Mouse (Mus musculus) ES-E14 (cell line): ENCODE results near the gene Rnf41. TPM values are rescaled to one million over a fixed set of nuclear protein-coding genes. Genes with fewer than 3 reads are reported as not detected.

Experiments
- DNase-seq: peaks from one replicate; pipeline ENCODE4 v3.0.0-alpha.2; 2013; ENCODE audit warnings: low read depth, low spot score
- H3K27ac ChIP-seq: 2 replicates; pipeline ENCODE4 v1.5.1; 2012; ENCODE audit warnings: low read depth, mild to moderate bottlenecking, low read length, moderate library complexity, mixed read lengths; ENCODE audit not compliant: poor library complexity, insufficient read depth, severe bottlenecking
- H3K36me3 ChIP-seq: 2 replicates; pipeline ENCODE4 v1.6.1; 2012; ENCODE audit warnings: mild to moderate bottlenecking, low read length, moderate library complexity, mixed read lengths; ENCODE audit not compliant: control insufficient read depth, poor library complexity, insufficient read depth, severe bottlenecking
- H3K4me1 ChIP-seq, 2 experiments: fragments of 150-350 bp in 1 of 2; sonication (generic) in 1 of 2; 2 replicates each; pipeline ENCODE4 v1.6.1; 2012; ENCODE audit warnings: low read length in 2 of 2, mild to moderate bottlenecking in 1 of 2, mixed read lengths in 1 of 2; ENCODE audit not compliant: control insufficient read depth in 2 of 2, insufficient read depth in 2 of 2, poor library complexity in 1 of 2
- H3K4me3 ChIP-seq, 2 experiments: fragments of 150-350 bp in 1 of 2; sonication (generic) in 1 of 2; 2 replicates each; pipeline ENCODE4 v1.5.1; 2012; ENCODE audit warnings: low read length in 2 of 2, low read depth in 1 of 2, mild to moderate bottlenecking in 1 of 2, mixed read lengths in 1 of 2; ENCODE audit not compliant: insufficient read depth in 1 of 2, poor library complexity in 1 of 2, severe bottlenecking in 1 of 2
- H3K9ac ChIP-seq: 2 replicates; pipeline ENCODE4 v1.6.1; 2012; ENCODE audit warnings: low read depth, mild to moderate bottlenecking, low read length, mixed read lengths; ENCODE audit not compliant: poor library complexity, insufficient read depth, severe bottlenecking
- H3K9me3 ChIP-seq: fragments of 150-350 bp; sonication (generic); 2 replicates; pipeline ENCODE4 v1.6.1; 2012; ENCODE audit warnings: low read depth, mild to moderate bottlenecking, low read length; ENCODE audit not compliant: control insufficient read depth, insufficient read depth
- CHD2 ChIP-seq: IDR thresholded peaks from 2 replicates; pipeline ENCODE4 v1.6.1; 2014; ENCODE audit warnings: mild to moderate bottlenecking, low read depth, low read length, inconsistent platforms
- HCFC1 ChIP-seq: IDR thresholded peaks from 2 replicates; pipeline ENCODE4 v1.6.1; 2012; ENCODE audit warnings: low read length, inconsistent platforms, borderline replicate concordance; ENCODE audit not compliant: insufficient read depth
- MAFK ChIP-seq: IDR thresholded peaks from 2 replicates; pipeline ENCODE4 v1.6.1; 2014; ENCODE audit warnings: mild to moderate bottlenecking, low read depth, low read length, inconsistent platforms; ENCODE audit not compliant: insufficient read depth
- ZC3H11A ChIP-seq: IDR thresholded peaks from 2 replicates; pipeline ENCODE4 v1.6.1; 2012; ENCODE audit warnings: low read depth, mild to moderate bottlenecking, inconsistent platforms, low read length, borderline replicate concordance
- ZNF384 ChIP-seq: IDR thresholded peaks from 2 replicates; pipeline ENCODE4 v1.6.1; 2012; ENCODE audit warnings: low read depth, low read length, inconsistent platforms
- in situ Hi-C, 2 experiments: fragments of 600-800 bp; cut with MboI; formaldehyde crosslinking; loops; one replicate each; pipeline ENCODE4 v1.15.1; 2025; ENCODE audit warnings: low sequenced_read_pairs in 2 of 2, inconsistent platforms in 1 of 2; ENCODE audit not compliant: unreplicated experiment in 2 of 2
- total RNA-seq: library from RNA; depleted of rRNA; stranded (reverse); fragments of 300-350 nt; gene quantifications from 2 replicates; pipeline ENCODE4 v1.2.3, GENCODE M21; 2012

The Rnf41 gene
- total RNA-seq, 1 experiment = 41.3 TPM

DNA sequence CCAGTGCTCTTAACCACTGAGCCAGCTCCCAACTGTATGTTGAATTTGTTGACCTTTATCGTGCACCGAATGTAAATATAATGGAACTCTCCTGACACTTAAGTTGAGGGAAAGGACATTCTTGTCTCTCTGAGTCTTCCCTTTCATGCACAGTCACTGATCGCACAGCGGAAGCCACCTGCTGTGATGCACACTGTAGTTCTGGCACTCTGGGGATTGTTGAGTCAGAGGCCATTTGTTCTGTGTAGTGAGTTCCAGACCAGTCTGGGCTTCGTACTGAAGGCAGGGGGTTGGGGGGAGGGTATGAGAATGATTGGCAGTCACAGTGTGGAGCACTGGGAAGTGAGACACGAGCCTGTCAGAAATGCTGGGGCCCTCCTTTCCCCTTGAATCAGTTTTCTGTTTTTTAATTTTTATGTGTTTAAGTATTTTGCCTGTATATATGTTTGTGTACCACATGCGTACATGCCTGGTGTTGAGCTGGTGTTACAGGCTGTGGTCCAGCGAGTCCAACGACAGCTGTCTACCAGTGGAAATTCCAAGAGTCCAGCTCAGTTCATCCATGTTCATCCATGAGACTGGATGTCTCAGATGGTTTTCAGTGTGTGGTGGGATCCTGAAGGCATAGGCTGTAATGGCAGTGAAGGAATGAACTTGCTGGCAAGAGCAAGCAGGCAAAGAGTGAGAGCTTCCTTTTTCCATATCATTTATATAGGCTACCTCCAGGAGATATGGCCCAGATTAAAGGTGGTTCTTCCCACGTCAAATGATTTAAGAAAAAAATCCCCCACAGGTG, 30.1 kb downstream of the Rnf41 start:
- peaks cover 0 to 3% of the 10 kb centered on the region in 2 experiments; a peak in 2 of 4 replicates for H3K4me1 ChIP-seq
- in situ Hi-C loops = no loop called here
- no peak overlapping the region for H3K4me3 ChIP-seq
- H3K27ac ChIP-seq = no peak overlapping the region
- no peak overlapping the region for H3K9ac ChIP-seq
- no peaks in the 10 kb centered on the region for H3K9me3 ChIP-seq
- DNase-seq = no peak
- H3K36me3 ChIP-seq = peaks cover 32% of the 10 kb centered on the region
- TF ChIP-seq MAFK (peak; percentile 52; the same call in 1 of the 2 replicates), ZC3H11A (no peak)

DNA sequence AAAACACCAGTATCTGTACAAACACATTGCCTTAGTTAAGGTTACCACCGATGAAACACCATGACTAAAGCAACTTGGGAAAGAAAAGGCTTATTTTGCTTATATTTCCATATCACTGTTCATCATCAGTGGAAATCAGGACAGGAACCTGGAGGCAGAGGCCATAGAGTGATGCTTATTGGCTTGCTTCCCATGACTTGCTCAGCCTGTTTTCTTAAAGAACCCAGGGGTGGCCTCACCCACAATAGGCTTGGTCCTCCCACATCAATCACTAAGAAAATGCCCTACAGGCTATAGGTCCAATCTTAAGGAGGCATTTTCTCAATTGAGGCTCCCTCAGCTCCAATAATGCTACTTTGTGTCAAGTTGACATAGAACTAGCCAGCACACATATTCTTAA, 31.3 kb downstream of the Rnf41 start:
- in situ Hi-C loops = no loop called here
- Histone ChIP-seq H3K27ac (no peak overlapping the region), H3K9ac (no peak overlapping the region), H3K4me3 (no peak overlapping the region), H3K4me1 (peaks cover 0 to 3% of the 10 kb centered on the region in 2 experiments; a peak in 2 of 4 replicates), H3K36me3 (peaks cover 24% of the 10 kb centered on the region), H3K9me3 (no peaks in the 10 kb centered on the region)
- DNase-seq = no peak
- TF ChIP-seq CHD2 (no peak), MAFK (no peak), HCFC1 (no peak), ZNF384 (no peak), ZC3H11A (no peak)

- H3K4me3 ChIP-seq = no peak overlapping the region
- H3K9me3 ChIP-seq = no peaks in the 10 kb centered on the region
- TF ChIP-seq HCFC1 (no peak), ZC3H11A (no peak), MAFK (no peak), ZNF384 (no peak), CHD2 (no peak)
- peaks cover 0 to 3% of the 10 kb centered on the region in 2 experiments; a peak in 2 of 4 replicates for H3K4me1 ChIP-seq
- DNase-seq = no peak
- peaks cover 11% of the 10 kb centered on the region for H3K36me3 ChIP-seq
- H3K9ac ChIP-seq = no peak overlapping the region
- H3K27ac ChIP-seq = no peak overlapping the region
- in situ Hi-C loops = no loop called here
Observed at GRCm38 (mm10) chr10:128444354-128444753, 32.9 kb downstream of the Rnf41 start.

- H3K4me1 ChIP-seq = peaks cover 0 to 3% of the 10 kb centered on the region in 2 experiments; a peak in 2 of 4 replicates
- TF ChIP-seq ZNF384 = no peak
- no peak for TF ChIP-seq CHD2
- DNase-seq = no peak
- H3K4me3 ChIP-seq = no peak overlapping the region
- H3K27ac ChIP-seq = no peak overlapping the region
- H3K9me3 ChIP-seq = no peaks in the 10 kb centered on the region
- in situ Hi-C loops = no loop called here
- H3K36me3 ChIP-seq = peaks cover 3% of the 10 kb centered on the region; the same call in 1 of the 2 replicates
- H3K9ac ChIP-seq = no peak overlapping the region
Observed at GRCm38 (mm10) chr10:128445407-128445806, 34.0 kb downstream of the Rnf41 start.
